Mouse (Mus musculus) layer of hippocampus, adult 18-20 months (tissue): ENCODE data around the gene Wdr77. TPM values are rescaled to one million over a fixed set of nuclear protein-coding genes. Genes with fewer than 3 reads are reported as not detected.
"Not testable (repeated sequence)": the region's sequence is repeated elsewhere in the genome, so short reads cannot be mapped to it uniquely, and the experiment has no call there.

Source experiments
- DNase-seq, 2 experiments: peaks; one replicate each; pipeline ENCODE4 v3.0.0; 2022; ENCODE audit warnings: low spot score in 2 of 2
- total RNA-seq, 2 experiments: library from RNA; stranded (reverse); gene quantifications; 2 replicates each; pipeline ENCODE4 v1.2.3; 2021

Gene Wdr77
- total RNA-seq, 2 experiments from 2014 or later, result 44.1 to 51.2 TPM

DNA sequence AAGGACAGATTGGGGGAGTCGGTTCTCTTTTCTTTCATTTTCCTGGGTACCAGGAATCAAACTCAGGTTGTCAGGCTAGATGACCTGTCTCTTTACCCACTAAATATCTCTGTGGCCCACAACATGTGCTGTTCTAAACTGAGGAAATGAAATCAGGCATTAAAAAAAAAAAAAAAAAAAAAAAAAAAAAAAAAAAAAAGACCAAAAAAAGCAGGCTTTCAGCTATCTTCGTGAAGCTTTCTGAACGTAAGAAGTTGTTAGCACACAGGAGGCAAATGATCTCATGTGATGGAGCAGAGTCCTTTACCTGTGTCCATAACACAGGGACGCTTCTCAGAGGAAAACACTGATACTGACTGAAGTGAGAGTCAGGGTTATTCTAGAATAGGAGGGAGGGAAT is 23.1 kb upstream of the Wdr77 start:
- no peak for DNase-seq

DNA sequence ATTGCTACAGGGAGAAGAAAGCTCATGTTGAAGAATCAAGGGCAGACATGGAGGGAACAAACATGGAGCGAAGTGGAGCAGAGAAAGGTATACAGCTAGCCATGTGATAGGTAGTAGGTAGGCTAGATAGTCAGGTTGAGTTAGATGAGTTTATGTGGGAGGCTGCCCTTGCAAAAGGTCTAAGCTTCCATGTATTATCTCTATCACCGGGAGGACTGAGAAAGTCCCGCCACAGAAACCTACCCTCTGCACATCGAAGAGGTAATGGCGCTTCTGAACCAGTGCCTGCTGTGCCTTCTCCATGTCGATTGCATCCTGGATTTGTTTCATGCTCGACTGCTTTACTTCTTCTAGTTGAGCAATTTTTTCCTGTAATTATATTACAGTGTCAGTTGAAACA is 7.8 kb upstream of the Wdr77 start:
- no peak for DNase-seq

DNA sequence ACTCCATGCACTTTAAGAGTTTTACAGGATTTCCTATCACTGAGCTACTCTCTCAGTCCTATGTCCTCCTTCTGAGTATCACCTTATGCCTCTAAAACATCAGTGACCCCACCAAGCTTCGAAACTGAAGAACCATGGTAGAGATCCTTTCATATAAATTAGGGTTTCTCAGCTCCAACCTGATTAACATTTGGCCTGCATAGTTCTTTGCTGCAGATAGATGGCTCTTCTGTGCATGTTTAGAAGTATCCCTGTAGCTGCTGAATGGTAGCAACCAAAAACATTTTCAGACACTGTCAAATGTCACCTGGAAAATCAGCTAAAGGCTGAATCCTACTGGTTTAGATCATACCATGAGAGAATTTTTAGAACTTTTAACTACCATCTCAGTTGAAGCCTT is 1.9 kb upstream of the Wdr77 start:
- DNase-seq, result no peak

DNA sequence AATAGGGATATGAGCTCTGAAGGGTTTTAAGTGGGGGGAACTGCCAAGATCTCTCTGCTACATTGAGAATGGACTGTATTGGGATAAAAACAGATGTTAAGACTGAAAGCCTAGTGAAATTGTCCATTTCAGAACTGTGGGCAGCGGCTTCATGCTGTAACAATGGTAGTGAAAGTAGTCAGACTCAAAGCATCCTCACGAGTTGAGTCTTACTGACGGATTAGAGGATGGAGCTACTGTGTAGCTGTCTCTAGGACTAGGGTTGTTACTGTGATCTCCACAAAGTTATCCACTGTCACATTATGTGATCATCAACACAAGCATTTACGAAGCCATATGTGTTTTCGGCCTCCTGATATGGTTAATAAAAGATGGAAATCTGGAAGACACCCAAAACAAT is 965 bp upstream of the Wdr77 start:
- no peak for DNase-seq

DNA sequence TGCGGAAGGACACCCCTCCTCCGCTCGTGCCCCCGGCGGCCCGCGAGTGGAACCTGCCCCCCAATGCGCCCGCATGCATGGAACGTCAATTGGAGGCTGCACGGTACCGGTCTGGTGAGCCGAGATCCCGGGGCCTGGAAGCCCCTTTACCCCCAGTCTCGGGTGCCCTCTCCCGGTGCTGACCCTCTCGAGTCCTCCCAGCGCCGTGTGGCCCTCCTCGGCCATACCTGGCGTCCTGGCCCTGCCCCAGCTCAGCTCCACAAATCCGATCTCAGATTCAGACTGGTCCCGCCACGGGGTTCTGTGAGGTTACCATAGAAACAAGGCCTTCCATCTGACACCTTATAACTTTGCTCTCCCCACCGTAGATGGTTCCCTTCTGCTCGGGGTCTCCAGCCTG is 416 bp downstream of the Wdr77 start:
- no peak for DNase-seq

DNA sequence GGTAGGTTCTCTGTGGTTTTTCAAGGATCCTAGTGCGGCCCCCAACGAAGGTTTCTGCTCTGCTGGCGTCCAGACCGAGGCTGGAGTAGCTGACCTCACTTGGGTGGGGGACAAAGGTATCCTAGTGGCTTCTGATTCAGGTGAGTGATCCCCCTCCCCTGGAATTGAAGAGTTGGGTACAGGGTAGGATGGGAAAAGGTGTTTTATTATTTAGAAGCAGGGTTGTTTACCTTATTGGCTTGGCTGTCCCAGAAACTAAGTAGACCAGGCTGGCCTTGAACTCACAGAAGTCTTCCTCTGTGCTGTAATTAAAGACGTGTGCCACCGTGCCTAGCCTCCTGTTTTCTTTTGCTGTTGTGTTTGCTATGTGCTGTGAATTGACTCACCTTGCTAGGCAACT is 830 bp downstream of the Wdr77 start, which contains the start of gene Atp5f1:
Atp5f1 (minus strand) TSS at position 101 of the 400 bp plus-strand sequence.
- DNase-seq, result no peak

DNA sequence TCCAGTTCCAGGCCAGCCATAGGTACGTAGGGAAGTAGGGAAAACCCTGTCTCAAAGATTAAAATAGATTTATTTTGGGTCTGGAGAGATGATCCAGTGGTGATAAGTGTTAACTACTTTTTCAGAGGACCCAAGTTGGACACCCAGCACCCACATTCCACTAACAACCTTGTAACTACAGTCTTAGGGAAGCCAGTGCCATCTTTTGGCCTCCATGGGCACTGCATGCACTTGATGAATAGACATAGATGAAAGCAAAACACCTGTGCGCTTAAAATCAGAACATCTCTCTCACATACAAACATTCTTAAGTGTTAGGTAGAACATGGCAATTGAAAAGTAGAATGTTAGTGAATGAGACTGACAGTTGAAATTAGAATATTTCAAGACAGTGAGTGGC is 1.5 kb downstream of the Wdr77 start:
- no peak for DNase-seq

DNA sequence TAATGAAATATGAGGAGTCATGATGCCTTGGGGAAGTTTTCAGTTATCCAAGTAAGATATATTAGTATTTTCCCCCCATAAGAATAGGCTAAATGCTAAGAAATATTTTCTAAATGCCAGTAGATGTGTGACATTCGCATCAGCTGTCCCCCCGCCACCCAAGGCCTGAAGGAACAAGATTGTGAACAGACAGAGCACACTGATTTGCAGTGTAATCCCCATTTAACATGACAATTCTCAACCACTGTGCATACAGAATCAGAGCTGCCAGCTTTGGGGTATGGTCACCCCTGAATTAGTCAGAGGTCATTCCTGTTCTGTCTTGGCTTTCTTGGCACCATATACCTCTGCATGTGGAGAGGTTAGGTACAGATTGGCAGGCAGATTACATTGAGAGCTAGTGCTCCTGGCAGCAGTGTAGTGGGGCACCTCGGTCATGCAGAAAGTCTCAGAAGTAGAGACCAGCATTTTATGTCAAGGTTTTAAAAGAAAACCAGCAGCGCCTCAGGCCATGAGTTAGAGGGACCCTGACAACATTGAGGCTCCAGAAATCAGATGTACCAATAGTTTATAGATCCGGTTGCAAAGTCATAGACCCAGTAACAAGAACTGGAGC is 12.8 kb downstream of the Wdr77 start:
- DNase-seq, result no peak

DNA sequence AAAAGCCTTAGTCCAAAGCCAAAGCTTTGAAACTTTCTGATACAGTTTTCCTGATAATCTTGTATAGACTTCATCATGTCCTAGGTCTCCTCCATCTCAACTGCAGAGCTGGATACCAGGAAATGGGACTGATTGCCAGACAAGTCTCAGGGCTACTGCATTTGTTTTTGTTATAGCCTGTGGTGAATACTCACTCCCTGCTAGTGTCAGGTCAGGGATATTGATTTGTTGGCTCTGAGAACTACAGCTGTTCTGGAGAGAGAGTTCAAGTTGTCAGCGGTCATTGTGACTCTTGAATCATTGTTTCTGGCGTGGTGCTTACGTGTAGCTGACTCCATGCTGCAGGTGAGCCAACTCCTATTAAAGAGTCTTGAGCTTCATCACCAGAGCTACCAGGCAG is 14.2 kb downstream of the Wdr77 start, which contains the start of gene Ovgp1:
Ovgp1 (plus strand) TSS at position 301 of the 400 bp plus-strand sequence.
- no peak for DNase-seq

DNA sequence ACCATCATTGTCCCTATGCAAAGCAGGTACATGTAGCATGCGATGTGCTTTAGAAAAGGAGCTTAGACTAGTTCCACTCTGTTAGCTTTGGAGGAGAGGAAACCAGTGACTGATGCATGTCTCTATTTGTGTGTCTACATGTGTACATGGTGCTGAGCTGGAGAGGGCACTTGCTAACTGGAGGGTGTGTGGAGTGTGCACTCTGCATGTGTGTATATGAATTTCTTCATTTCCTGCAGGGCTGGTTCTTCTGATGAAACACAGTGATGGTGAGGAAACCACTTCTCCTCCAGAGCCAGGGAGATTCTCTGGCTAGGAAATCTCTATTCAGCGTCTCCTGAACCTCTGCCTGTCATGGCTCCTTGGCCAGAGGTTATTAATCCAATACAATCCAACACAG is 15.0 kb downstream of the Wdr77 start:
- no peak for DNase-seq

DNA sequence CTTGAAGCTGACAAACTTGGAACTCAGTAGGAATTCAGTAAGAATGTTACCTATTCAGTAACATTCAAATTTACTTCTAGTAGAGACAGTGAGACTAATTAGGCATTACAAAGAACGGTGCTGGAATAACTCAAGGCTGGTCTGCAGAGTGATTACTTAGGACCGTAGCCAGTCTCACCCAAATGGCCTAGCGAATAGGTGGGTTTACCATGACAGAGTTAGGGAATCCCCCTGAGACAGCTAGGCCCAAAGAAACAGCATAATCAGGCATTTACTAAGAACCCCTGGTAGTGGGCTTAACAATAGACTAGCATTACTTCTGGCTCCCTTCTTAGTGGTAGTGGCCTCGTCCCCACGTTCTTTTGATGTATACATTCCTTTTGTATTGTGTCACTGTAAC is 30.4 kb downstream of the Wdr77 start:
- DNase-seq, result not testable (repeated sequence)

DNA sequence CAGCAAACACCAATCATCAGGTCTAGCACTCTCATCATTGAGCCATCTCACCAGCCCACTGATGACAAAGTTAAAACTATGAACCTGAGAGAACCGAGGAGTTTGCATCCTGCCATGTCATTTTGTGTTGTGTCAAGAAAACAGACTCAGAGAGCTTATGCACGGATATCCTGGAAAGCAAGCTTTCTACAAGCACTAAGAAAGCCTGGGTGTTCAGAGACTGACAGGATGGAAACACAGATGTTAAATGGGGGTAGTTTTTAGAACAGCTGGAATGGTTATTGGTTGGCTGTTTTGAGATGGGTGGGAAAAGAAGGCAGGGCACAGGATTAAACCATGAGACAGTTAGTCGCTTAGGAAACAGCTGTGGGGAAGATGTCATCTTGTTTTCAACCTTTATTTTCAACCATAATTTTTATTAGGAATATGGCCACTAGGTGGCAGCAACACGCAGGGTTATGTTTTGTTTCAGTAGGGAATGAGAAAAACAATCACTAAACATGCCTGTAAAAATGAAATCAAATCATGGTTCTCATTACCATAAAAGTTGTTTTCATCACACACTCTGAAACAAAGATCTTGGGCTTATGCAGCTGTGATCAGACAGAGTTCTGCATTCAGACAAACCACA is 32.6 kb downstream of the Wdr77 start:
- peak; percentile 34 to 80 for DNase-seq

DNA sequence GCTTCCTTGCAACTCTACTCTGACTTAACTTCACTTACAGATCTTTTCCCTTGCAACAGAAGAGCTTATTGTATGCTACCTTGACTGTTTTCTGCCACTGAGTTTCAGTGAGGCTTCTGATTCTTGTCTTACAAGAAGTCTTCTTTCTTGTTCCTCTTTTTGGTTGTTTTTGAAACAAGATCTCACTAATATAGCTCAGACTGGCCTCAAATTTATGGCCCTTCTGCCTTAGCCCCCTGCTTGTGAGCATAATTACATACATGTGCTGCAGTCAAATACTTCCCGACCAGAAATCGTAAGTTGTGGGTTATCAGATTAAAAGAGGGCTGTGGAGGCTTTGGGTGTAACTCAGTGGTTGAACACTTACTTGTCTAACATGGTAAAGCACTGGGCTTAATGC is 35.6 kb downstream of the Wdr77 start:
- DNase-seq, result no peak

DNA sequence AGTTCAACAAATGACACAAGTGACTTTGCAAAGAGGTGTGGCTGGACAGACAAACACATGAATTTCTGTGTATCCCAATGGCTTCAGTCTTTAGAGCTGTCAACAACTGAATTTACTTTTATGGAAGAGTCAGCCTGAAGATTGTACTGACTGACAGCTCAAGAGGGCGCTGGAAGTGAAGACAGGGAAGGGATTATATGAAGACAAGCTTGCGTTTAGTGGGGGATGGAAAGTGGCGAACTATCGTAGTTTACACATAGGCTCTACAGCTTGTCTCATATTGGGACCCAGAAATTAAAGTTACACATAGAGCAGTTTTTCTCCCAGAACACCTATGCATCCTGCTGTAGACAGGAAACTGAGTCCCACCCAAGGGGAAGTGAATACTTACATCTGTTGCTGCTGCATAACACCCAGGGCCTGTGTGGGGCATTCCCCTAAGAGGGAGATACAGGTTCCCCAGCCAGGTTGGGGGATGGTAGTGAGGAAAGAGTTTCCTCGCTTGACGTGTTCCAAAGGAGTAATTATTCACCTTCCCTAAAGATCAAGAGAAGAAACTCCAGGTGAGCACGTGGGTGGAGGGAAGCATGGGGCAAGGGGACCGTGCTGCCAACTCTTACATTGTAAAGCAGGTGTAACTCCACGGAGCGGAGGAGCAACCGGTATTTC is 41.7 kb downstream of the Wdr77 start:
- no peak for DNase-seq

DNA sequence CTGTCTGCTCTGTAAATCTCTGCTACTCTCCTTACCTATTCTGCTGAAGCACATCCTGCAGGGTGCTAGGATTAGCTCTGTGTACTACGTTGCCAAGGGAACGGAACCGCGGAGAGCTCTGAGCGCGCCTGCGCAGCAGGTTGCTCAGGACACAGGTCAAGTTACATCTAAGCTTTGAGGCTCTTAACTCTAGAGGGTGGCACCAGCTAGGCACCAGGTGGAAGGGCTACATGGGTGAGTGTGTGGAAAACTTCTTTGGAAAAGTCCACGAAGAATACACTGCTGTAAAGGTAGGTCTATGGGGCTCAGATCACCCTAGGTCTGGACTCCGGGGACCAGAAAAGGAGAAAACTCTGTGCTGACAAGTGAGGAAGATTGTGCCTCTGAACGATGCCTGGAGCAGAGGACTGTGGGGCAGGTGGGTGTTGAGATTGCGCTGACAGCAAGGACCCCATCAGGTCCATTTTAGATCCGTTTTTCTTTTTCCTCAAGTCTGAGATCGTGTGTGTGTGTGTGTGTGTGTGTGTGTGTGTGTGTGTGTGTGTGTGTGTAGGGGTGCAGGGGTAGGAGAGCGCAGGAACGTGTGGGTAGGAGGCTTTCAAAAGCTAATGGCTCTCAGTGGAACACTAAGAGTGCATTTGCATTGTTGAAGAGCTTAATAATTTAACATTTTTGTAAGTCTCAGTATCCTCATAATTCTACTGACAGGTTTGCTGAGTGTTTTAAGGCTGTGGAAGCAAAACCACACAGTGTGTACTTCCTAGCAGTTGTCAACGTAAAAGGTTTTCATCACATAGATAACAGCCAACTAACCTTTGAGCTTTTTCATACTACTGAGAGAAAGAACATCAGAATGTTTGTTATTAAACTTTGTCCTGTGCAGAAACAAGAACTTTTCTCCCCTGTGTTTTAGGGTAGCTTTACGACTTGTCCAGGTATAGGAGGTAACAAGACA is 42.5 kb downstream of the Wdr77 start:
- DNase-seq, result peak; percentile 26 to 40

DNA sequence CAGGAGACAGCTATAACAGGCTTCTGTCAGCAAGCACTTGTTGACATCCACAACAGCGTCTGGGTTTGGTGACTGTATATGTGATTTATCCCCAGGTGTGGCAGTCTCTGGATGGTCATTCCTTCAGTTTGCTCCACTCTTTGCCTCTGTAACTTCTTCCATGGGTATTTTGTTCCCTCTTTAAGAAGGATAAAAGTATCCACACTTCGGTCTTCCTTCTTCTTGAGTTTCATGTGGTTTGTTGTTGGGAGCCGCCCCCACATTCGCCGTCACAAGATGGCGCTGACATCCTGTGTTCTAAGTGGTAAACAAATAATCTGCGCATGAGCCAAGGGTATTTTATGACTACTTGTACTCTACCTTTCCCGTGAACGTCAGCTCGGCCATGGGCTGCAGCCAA is 44.2 kb downstream of the Wdr77 start:
- DNase-seq, result not testable (repeated sequence)

DNA sequence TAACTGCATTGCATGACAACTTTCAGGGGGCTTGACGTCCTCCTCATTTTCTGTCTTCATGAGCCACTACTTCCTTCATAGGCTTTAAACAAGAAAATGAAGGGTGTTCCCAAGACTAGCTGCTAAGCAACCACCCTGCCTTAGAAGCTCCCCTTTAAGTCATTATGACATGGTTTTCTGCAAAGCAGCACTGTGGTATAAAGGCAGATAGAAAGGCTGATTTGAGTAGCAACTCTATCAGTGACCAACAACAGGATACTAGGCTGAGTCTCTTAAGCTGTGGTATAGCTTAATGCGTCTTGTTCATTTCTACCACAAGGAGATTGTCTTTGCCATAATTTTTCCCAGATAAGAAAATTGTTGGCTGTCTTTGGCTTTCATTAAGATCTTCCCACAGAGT is 55.4 kb downstream of the Wdr77 start, which contains the start of gene Pifo:
Pifo (minus strand) TSS at position 101 of the 400 bp plus-strand sequence.
- no peak for DNase-seq
